Mouse (Mus musculus): ENCODE data around the gene Nyap1.
"Not testable (repeated sequence)": the region's sequence is repeated elsewhere in the genome, so short reads cannot be mapped to it uniquely, and the experiment has no call there.

Gene Nyap1

DNA sequence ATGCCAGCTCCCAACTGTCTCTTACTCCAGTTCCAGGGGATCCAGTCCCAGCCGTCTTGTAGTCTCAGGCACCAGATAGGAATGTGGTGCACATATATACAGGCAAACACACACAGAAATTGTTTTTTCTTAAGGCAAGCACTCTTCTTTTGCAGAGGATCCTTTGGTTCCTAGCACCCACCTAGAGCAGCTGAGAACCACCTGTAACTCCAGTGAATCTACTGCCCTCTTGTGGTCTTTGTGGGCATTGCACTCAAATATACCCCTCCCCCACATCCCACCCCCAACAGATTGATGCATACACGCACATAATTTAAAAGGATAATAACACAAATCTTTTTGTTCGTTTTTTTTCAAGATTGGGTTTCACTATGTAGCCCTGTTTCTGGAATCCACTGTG, 24.9 kb upstream of the Nyap1 start:
- peak; percentile 52 for DNase-seq

DNA sequence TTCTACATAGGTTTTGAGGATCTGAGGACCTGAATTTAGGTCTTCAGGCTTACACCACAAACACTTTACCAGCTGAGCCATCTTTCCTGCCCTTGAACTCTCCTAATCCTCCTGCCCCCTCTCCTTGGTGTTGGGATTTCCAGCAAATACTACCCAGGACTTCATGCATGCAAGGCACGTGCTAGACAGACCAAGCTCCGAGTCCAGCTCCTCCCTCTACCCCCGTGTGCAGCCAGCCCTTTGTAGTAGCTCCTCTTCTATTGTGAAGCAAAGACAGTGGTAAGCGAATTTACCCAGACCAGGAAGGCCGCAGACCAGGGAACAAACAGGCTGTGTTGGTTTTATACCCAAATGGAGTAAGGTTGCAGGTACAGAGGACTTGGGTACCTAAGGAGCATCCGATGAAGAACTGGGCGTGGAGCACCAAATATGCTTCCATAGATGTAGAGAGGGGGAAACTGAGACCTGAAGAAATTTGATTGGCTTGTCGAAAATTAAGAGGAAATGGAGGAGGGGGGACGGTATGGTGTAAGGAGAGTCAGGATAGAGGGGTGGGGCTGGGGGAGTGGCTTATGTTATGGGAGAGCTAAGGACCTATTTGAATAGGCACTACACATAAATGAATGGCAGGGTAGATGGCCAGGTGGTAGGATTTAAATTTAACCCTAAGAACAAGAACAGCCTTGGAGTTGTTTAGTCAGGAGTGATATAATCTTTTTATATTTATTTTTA, 23.4 kb upstream of the Nyap1 start:
- DNase-seq: no peak

DNA sequence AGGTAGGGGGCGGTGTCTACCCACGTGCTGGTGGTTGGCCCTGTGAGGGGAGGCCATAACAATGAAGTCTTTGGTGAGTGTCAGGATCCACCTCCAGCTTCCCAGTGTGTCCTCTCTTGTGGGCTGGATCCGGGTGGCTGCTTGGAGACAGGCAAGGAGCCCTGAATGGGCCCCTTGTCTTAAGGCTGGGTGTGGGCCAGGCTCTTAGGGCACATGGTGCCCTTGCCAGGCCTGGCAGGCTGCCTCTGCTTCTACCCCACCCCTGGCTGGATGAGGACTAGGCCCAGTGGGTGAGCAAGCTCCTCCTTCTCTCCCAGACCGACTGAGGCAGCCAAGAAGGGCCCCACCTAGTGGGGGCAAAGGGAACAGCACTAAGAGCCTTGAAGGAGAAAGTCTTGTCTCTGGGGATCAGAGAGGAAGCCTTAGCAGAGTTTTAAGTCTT, 18.6 kb upstream of the Nyap1 start:
- DNase-seq: peak; percentile 92

DNA sequence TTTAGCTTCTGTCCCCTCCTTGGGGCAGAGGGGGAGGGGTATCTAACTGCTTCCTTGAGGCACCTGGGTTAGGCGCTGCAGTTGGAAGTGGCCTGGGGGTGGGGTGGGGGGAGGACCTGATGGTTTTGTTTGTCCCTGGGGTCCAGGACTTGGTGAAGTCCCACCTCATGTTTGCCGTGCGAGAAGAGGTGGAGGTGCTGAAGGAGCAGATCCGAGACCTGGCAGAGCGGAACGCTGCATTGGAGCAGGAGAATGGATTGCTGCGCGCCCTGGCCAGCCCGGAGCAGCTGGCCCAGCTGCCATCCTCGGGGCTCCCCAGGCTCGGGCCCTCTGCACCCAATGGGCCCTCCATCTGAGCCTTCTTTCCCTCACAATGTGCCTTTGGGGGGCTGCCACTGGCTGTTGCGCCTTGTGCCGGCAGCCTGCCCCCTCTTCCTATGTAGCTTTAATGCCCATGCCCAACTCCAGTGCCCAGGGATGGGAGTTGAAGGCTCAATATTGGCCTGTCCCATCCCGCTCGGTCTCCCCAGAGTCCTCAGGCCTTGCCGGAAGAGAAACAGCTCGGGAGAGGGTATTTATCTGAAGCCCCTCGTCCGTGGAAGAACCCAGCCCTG, 17.6 kb upstream of the Nyap1 start:
- no peak for DNase-seq

DNA sequence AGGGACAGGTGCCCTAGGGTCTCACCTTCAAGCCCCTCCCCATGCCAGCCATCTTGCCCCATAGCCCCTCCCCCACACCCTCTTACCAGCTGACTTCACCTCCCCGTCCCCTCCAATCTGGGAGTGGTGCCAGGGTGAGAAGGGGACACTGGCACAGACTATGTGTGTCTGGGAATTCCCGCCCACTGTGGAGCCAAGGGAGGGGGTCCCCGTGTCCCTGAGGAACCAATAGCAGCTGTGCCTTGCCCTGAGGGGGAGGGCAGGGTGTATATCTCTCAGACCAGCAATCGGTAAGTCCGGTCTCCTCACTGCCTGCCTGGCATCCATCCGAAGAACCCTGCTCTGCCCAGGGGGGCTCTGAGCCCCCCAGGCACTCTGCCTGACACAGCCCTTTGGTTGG, 16.5 kb upstream of the Nyap1 start:
- peak; percentile 47 for DNase-seq

DNA sequence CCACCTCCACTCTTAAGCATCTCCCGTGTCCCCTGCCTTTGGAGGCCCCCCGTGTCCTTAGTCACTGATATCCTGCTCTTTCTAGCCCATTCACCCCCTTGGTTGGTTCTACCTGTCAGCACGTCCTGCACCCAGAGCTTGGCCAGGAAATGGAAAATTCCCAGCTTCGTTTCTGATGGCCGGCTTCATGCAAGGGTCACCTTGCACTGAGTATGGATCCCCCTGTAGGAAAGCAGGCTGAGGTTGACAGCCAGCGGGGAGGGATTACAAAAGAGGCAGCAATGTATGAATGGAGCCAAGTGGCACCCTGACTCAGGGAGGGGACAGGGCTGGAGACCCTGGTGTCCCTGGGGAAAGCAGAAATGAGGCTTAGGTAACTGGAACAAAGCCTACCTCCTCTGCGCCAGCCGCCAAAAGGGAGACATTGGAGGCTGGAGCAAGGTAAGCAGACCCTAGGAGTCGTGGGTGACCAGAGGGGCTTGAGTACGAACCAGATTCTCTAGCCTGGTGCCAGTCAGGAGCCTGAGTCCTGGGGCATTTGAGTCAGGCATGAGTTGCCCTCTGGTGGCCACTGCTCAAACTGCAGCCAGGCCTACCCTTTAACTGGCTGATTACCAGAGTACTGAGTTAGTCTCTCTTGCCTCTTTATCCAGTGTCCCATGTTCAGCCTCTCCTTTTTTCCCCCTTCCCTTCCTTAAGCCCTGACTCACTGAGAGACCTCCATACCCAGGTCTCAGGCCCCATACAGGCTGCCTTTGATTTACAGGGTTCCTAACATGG, 15.7 kb upstream of the Nyap1 start:
- DNase-seq: peak; percentile 86

DNA sequence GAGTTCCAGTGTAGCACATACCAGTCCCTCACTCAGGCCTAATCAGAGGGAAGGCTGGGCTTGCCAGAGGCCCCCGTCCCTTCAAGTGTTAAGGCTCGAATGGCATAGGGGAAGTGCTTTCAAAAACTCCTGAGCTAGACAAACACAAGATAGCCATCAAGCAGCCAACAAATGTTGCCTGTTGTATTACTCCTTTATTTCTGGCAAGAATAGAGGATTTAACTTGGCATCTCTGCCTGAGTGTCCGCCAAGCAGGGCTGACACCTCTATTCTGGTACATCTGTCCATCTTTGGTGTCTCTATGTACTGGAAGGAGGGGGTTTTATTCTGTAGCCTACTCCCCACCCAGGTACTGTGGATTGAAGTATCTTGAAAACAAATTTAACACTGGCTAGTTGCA, 14.7 kb upstream of the Nyap1 start:
- no peak for DNase-seq

DNA sequence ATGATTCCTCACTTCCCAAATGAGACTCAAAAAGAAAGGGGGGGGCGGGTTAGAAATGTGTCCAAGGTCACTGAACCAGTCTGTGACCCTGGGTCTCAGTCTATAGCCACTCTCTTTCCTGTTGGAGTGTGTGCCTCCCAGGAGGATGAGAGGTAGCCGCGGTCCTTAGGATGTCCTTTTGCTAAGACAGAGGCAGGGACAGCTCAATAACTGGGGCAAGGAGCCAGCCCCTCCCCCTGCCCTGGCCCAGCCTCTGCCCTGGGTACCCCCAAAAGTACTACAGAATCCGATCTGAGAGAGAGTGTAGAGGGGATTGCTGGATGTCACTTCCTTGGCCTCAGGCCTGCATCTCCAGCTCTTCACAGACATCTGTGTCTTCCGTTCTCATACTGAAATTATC, 14.0 kb upstream of the Nyap1 start:
- DNase-seq: no peak

DNA sequence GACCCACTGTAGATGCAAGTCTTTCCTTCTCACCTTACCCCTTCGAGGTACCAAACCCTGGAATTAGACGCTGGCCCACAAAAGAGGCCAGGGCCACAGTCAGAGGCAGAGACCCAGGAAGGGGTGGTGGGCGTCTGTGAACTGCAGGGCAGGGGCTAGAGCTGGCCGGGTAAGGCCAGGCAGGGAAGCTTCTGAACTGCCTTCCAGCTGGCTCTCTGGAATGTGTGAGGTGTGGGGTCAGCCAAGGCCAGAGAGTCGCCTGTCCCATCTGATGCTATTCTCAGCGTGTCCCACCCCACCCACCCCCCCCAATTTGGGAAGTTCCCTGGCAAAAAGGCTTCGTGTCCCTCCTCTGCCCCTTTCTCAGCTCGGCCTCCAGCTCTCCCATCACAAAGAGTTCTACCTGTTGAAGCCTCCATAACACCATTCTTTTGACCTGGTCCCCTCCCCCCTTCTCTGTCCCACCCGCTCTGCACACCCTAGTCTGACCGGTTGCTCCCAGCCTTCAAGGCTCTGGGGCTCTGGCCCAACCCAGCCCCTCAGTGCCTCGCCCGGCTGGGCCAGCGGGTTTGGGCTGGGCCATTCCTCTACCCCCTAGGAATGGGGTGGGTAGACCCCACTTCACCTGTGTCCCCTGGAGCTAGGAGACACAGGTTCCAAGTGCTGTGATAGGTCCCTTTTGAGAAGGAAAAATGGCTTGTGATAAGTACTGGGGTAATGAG, 11.9 kb upstream of the Nyap1 start:
- no peak for DNase-seq

DNA sequence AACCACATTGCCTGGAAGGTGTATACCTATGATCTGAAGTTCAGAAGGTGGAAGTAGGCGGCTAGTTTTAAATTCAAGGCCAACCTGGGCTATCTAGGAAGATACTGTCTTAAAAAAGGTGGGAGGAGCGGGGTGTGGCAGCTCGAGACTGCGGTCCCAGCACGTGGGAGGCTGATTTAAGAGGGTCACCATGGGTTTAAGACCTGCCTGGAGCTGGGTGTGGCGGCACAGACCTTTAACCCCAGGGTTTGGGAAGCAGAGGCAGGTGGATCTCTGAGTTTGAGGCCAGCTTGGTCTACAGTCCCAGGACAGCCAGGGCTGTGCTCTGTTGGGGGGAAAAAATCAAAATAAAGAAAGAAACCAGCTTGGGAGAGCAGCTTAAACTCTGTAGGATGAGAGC, 10.6 kb upstream of the Nyap1 start:
- no peak for DNase-seq

DNA sequence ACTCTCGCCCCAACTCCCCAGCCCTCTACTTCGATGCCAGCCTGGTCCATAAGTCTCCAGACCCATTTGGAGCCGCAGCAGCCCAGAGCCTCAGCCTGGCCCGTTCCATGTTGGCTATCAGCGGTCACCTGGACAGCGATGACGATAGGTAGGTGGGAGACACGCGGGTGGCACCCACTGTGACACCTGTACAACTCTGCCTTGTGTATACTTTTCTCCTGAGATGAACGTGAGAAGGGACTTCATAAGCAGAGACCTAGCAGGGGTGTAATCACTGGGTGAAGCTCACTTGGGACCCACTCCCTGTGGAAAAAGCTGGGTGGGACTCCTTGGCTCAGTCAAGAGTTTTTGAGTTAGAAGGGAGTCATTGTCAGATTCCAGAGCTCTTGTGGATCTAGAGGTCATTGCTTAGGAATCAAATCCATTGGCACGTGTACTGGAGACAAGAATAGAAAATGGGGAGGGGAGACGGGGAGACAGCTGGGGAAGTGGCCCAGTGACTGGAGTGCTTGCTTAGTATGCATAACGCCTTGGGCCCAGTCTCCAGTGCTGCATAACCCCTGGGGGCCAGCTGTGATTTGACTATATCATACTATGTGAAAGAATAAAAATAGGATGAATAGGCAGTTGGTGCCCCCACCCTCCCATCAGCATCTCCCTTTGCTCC, 9.9 kb upstream of the Nyap1 start:
- no peak for DNase-seq

DNA sequence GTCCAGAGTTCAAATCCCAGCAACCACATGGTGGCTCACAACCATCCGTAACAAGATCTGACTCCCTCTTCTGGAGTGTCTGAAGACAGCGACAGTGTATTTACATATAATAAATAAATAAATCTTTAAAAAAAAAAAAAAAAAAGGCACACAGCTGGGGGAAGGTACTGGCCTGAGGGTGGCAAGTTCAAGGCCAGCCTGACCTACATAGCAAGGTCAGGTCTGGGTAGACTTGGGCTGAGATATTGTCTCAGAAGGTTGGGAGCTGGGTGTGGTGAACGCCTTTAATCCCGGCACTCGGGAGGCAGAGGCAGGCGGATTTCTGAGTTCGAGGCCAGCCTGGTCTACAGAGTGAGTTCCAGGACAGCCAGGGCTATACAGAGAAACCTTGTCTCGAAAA, 8.8 kb upstream of the Nyap1 start:
- not testable (repeated sequence) for DNase-seq

DNA sequence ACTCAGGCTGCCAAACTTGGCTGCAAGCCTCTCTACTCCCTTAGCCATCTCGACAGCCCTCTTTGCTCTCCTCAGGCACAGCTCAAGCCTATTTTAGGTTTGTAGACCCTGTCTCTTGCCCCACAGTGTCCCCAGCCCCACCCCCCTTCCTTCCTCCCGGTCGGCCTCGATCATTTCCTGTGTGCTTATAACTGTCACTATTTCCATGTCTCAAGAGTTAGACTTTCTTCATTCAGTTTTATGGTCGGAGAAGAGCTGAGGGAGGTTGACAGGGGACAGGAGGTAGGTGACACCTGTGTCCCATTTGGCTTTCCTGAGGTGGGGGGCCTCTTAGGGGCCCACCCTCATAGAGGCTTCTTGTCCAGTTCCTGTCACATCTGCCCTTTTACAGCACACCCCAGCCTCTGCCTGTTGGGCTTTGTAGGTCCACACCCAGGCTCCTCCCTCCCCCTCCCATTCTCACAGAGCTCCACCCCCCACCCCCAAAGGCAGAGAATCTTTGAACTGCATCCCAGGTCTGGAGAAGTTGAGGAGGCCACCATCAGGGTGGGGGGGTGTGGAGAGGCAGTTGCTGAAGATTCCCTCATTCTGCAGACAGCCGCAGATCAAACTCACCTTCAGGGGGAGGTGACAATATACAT, 7.9 kb upstream of the Nyap1 start:
- DNase-seq: no peak

DNA sequence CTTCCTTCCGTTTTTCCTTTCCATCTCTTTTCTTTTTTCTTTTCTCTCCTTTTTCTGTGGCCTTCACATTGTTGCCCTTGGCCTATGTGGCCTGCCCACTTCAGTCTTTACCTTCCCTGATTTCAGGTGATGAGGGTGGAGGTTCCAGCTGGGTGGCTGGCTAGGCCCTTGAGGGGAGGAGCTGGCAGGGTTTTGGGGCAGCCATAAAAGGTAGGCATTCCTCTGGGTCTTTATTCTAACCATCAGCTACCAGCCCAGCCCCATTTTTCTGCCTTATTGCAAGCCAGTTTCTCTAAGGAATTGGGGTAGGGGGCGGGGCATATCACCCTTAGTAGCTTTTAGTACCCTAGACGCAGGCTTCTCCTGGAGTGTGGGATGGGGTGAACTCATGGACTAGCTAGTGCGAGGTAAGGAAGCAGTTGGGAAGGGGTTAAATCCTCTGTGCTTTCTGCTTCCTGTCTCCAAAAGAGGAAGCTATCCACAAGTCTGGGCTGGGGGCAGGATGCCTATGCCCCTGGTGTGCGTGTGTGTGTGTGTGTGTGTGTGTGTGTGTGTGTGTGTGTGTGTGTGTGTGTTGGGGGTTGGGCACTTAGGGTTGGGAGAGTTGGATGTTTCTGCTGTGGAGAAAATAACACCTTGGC, 6.8 kb upstream of the Nyap1 start:
- peak; percentile 14 for DNase-seq

DNA sequence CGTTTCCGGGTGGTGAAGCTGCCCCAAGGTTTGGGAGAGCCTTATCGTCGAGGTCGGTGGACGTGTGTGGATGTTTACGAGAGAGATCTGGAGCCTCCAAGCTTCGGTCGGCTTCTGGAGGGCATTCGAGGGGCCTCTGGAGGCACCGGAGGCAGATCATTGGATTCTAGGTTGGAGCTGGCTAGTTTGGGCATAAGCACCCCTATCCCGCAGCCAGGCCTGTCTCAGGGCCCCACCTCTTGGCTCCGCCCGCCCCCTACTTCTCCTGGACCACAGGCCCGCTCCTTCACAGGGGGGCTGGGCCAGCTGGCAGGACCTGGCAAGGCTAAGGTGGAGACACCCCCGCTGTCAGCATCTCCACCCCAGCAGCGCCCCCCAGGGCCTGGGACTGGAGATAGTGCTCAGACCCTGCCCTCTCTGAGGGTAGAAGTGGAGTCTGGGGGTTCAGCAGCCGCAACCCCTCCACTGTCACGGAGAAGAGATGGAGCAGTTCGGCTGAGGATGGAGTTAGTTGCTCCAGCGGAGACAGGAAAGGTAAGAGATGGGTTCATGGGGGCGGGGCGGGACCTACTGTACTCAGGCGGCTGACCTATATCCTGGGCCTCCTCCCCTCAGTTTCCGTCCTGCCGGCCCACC, 6.0 kb upstream of the Nyap1 start:
- DNase-seq: peak; percentile 38

DNA sequence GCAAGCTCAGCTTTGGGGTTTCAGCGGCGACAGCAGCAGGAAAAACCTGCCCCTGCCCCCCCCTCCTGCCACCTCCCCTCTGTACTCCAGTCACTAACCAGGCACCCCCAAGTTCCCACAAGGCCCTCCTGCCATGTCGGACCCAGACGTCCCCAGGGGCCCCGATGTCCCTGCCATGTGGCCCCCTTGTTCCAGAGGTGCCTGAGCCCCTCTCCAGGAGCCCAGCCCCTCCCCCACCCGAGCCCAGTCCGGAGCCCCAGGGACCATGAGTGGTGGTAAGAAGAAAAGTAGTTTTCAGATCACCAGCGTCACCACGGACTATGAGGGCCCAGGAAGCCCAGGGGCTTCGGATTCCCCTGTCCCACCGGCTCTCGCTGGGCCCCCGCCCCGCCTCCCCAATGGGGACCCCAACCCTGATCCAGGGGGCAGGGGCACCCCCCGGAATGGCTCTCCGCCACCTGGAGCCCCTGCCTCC, 5.5 kb upstream of the Nyap1 start:
- DNase-seq: peak; percentile 33

DNA sequence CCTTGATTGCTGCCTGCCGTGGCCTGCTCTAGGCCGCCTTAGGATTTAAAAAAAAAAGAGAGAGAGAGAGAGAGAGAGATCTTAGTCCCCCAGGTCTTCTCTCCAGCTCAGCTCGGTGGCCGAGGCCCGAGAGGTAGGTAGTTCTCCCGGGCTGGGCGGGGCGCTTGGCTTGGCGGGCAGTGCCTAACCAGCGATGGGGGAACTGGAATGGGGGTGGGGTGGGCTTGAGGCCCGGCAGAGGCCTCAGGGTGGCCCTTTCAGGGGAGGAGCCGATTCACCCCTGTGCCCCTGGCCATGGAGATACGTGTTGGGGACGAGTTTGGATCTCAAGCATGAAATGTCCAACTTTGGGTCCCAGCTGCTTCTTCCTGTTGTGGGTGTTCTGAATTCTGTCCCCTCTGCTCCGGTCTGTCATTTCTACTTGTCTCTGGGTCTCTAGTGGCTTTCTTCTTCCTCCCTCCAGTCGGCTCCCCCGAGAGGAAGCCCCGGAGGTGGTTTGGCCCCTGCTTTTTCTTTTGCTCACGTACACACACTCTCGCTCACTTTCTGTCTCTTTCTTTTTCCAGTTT, 5.0 kb upstream of the Nyap1 start:
- DNase-seq: peak; percentile 73

DNA sequence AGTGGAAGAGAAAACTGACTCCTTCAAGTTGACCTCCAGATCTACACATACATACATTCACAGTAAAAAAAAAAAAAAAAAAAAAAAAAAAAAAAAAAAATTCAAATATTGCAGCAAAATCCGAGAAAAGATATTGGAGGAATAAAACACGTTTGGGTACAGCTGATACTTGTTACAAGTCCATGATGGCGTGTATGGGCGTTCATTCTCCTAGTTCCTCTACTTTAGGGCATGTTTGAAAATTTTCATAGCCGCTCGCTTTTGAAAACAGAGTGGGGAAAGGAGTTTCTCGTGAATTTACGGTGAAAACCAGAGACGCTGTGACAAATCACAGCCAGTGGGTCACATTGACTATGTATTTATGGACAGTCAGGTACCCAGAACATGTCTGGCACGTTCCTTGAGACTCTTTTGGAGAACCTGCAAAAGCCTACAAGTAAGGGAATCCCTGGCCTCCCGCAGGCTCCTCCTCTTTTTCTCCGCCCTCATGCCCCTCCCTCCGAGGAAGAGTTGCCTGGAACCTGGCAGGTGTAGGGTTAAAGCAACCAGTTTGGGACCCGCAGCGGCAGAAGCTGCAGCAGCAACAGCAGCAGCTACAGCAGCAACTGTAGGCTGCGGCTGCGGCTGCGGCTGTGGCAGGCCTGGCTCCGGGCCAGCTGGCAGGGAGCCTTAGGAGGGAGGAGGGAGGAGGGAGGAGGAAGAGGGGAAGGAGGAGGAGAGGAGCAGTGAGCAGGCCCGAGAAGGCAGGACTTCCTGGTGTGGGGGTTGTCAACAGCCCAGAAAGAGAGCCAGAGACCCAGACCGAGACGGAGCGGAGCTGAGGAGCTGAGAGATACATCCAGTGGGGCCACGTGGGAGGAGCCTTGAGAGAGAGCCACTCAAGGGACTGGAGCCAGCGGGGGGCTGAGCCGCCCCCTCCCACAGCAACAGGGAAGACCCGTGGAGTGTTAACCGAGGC, 4.1 kb upstream of the Nyap1 start, which contains the start of gene Tsc22d4:
TSS of gene Tsc22d4 (plus strand) at position 517 of the 958 bp plus-strand sequence.
- peak; percentile 95 for DNase-seq

DNA sequence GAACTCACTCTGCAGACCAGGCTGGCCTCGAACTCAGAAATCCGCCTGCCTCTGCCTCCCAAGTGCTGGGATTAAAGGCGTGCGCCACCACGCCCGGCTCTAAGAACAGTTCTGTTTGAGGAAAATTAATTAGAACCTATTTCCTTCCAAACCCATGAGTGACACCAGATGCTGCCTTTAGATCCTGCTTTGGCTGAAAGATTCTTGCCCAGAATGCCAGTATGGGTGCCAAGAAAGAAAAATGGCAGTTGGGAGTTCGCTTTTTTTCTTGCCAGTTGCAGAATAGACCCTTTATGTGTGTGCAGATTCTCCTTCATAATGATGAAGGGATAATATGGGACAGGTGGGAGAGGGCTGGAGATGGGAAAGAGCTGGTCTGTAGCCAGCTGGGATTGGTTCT, 2.8 kb upstream of the Nyap1 start:
- no peak for DNase-seq
